Mouse (Mus musculus) cortical plate, adult 2 months (tissue): Measurements from ENCODE around the gene Foxi2.

ENCODE experiments used
- CTCF ChIP-seq: fragments of 200-500 bp; IDR thresholded peaks from 2 replicates; pipeline ENCODE4 v1.5.1; 2011; ENCODE audit warnings: mild to moderate bottlenecking, control low read depth, low read length; ENCODE audit not compliant: insufficient read depth; ENCODE audit errors: extremely low read depth
- POLR2A ChIP-seq: fragments of 200-500 bp; IDR thresholded peaks from 2 replicates; pipeline ENCODE4 v1.6.1; 2011; ENCODE audit warnings: mild to moderate bottlenecking, low read length, control low read depth; ENCODE audit not compliant: insufficient read depth; ENCODE audit errors: extremely low read depth

DNA sequence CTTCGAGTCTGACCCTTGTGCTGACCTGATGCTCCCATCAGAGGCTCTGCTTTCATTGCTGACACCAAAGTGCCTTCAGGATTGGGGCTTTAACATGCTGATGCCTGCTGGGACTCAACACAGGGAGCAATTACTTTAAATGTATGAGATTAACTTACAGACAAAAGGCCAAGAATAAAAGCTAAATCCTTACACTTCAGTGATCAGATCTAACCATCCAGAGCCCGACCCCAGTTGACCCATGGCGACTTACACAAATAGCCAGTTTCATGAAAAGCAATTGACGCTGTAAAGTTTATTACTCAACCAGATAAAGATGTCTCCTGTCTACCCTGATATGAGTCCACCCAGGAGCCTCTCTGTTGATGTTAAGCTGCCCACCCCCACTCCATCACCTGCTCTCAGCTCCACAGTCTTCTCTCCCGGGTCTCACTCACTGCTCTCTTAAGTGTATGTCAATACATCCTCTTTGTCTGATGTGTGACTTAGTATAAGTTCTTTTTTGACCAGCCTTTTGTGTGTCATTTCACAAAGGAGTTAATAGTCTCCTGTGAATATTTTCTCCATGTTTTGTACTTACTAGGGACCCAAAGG is 17.1 kb upstream of the Foxi2 start:
- TF ChIP-seq POLR2A (no peak), CTCF (no peak)
